Mouse (Mus musculus) neural tube, embryonic 12.5 days (tissue): ENCODE data around the gene Vat1. TPM values are rescaled to one million over a fixed set of nuclear protein-coding genes. Genes with fewer than 3 reads are reported as not detected.
A peak's percentile ranks its signal among the peaks of the same experiment; 100 is the strongest.

ENCODE experiments used
- ATAC-seq: fragments of 200-750 bp; cut with Nextera tagmentation; 2 replicates; pipeline ENCODE4 v1.8.0; 2017; ENCODE audit warnings: low read depth, mild to moderate bottlenecking, moderate TSS enrichment, moderate library complexity; ENCODE audit not compliant: low FRiP score
- H3K27ac ChIP-seq: fragments of 300-500 bp; sonication (generic); 2 replicates; pipeline ENCODE4 v1.5.1; 2016
- H3K27me3 ChIP-seq: fragments of 300-500 bp; sonication (generic); replicated peaks from 2 replicates; pipeline ENCODE4 v1.6.1; 2016; ENCODE audit warnings: mild to moderate bottlenecking
- H3K36me3 ChIP-seq: fragments of 300-500 bp; sonication (generic); 2 replicates; pipeline ENCODE4 v1.6.1; 2016; ENCODE audit warnings: mild to moderate bottlenecking
- H3K4me1 ChIP-seq: fragments of 300-500 bp; sonication (generic); 2 replicates; pipeline ENCODE4 v1.6.1; 2016
- H3K4me2 ChIP-seq: fragments of 300-500 bp; sonication (generic); replicated peaks from 2 replicates; pipeline ENCODE4 v1.6.1; 2016; ENCODE audit warnings: mild to moderate bottlenecking
- H3K4me3 ChIP-seq: fragments of 300-500 bp; sonication (generic); 2 replicates; pipeline ENCODE4 v1.5.1; 2016
- H3K9ac ChIP-seq: fragments of 300-500 bp; sonication (generic); 2 replicates; pipeline ENCODE4 v1.6.1; 2016; ENCODE audit warnings: mild to moderate bottlenecking
- H3K9me3 ChIP-seq: fragments of 300-500 bp; sonication (generic); 2 replicates; pipeline ENCODE4 v1.6.1; 2016; ENCODE audit warnings: mild to moderate bottlenecking
- WGBS: fragments of 180-500 bp; shearing (Covaris S2); methylation state at CpG from one replicate; pipeline ENCODE4 v1.1.7; 2016; 5-methylcytosine and 5-hydroxymethylcytosine counted together
- polyA plus RNA-seq: library from polyadenylated mRNA; unstranded; fragments of >200 nt; fragmentation: Nextera tagmentation; extraction: Ambion mirVana; gene quantifications from 2 replicates; pipeline ENCODE4 v1.2.1, GENCODE M21; 2016

Vat1 gene
- polyA plus RNA-seq, 1 experiment from 2014 or later: 71.6 TPM

DNA sequence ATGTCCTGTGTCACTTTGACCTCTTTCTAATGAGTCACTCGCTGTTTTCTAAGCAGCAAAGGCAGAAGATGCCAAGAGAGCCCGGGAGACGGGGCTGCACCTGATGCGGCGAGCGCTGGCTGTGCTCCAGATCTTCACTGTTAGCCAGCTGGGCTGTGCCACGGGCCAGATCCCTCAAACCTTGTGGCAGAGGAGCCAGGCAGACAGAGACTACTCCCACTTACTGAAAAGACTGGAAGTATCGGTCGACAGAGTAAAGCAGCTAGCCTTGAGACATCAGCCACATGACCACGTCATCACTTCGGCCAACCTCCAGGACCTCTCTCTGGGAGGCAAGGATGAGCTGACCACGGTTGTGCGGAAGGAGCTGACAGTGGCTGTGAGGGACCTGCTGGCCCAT, 32.6 kb downstream of the Vat1 start:
- H3K27ac ChIP-seq: no peak overlapping the region
- no peaks in the 10 kb centered on the region for H3K9me3 ChIP-seq
- no peak overlapping the region for H3K9ac ChIP-seq
- H3K4me2 ChIP-seq: no peak overlapping the region
- no peak for ATAC-seq
- no peaks in the 10 kb centered on the region for H3K4me1 ChIP-seq
- no peak overlapping the region for H3K4me3 ChIP-seq
- H3K27me3 ChIP-seq: no peaks in the 10 kb centered on the region
- WGBS: 93% methylated on average over 13 of the region's 13 CpGs
- peaks cover 66% of the 10 kb centered on the region for H3K36me3 ChIP-seq

- H3K27me3 ChIP-seq: no peaks in the 10 kb centered on the region
- H3K4me2 ChIP-seq: no peak overlapping the region
- H3K36me3 ChIP-seq: peaks cover 66% of the 10 kb centered on the region
- WGBS: 96% methylated on average over 9 of the region's 9 CpGs
- no peak overlapping the region for H3K27ac ChIP-seq
- no peaks in the 10 kb centered on the region for H3K9me3 ChIP-seq
- no peak overlapping the region for H3K4me3 ChIP-seq
- ATAC-seq: no peak
- no peak overlapping the region for H3K9ac ChIP-seq
- peaks cover 8% of the 10 kb centered on the region for H3K4me1 ChIP-seq
These were observed 34.7 kb downstream of the Vat1 start for GRCm38 (mm10) chr11:101431327-101431726.

DNA sequence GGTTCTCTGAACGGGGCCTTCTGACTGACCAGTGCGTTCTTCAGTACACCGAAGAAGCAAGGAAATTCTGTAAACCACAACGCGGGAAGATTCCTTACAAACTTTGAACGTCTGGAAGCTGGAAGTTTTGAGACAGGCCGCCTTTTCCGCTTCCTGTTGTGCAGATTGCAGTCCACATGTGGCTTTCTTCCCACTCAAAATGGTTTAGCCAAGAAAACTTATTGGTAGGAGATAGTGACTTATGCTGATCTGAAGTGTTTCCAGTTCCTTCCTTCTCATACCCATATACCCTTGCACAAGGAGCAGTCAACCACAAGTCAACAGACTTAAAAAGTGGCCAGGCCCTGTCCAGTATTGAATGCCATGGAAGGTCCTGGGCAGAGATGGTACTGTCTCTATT, 39.9 kb downstream of the Vat1 start:
- 70% methylated on average over 8 of the region's 8 CpGs for WGBS
- peak overlapping the region; percentile 95 for H3K4me2 ChIP-seq
- peak overlapping the region; percentile 85; the same call in 1 of the 2 replicates for H3K9ac ChIP-seq
- H3K27ac ChIP-seq: no peak overlapping the region
- H3K27me3 ChIP-seq: no peaks in the 10 kb centered on the region
- H3K4me1 ChIP-seq: peaks cover 26% of the 10 kb centered on the region
- peak overlapping the region; percentile 98; the same call in 1 of the 2 replicates for H3K4me3 ChIP-seq
- H3K36me3 ChIP-seq: peaks cover 22% of the 10 kb centered on the region
- ATAC-seq: no peak
- no peaks in the 10 kb centered on the region for H3K9me3 ChIP-seq

GRCm38 (mm10) chr11:101424925-101425813, 40.9 kb downstream of the Vat1 start, which contains the start of the genes Rundc1 and Ptges3l:
Gene Rundc1 (plus strand): TSS chr11:101425085.
Gene Ptges3l (minus strand): TSS chr11:101425333.
- Histone ChIP-seq H3K9me3 (no peaks in the 10 kb centered on the region), H3K4me1 (peaks cover 26% of the 10 kb centered on the region), H3K27me3 (no peaks in the 10 kb centered on the region), H3K4me3 (peak within 1 kb of the TSS; percentile 98), H3K36me3 (peaks cover 12% of the 10 kb centered on the region), H3K9ac (peak within 1 kb of the TSS; percentile 85), H3K27ac (peak within 1 kb of the TSS; percentile 57), H3K4me2 (peak within 1 kb of the TSS; percentile 95)
- under 1% methylated on average over 81 of the region's 81 CpGs for WGBS
- peak; percentile 95 for ATAC-seq

DNA sequence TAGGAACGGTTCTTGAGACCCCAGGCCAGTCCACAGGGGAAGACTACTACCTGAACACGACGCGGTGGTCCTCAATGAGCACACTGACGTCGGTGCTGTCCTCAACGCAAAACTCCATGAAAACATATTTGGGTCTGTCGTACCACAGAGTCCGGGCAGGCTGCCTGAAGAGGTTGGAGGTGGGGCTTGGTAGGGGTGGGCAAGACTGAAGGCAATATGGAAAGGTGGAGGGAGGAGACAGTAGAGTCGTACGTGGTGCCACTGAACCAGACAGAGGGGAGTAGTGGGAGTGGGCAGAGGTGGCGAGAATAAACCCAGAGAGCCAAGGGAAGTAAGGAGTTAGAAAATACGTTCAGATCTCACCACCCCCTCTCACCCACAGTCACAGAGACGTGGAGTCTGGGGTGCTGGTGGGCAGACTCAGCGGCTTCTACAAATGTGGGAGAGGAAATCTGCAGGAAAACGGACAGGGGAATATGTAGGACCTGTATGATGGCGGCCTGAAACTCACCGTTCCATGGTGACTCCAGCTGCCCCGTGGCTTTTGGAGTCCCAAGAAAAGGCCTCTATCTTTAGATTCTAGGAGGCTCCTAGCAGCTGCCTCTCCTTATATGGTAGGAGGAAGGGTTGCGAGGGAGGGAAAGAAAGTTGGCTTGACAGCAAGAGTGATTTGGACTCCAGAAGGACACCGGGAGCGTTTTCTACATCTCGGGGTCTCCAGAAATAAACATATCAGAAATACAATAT, 41.8 kb downstream of the Vat1 start, which contains the start of gene Gm27029:
Gm27029 (minus strand) TSS at position 692 of the 747 bp plus-strand sequence.
- 6% methylated on average over 23 of the region's 23 CpGs for WGBS
- peak within 1 kb of the TSS; percentile 85 for H3K9ac ChIP-seq
- H3K4me2 ChIP-seq: peak within 1 kb of the TSS; percentile 95
- H3K27ac ChIP-seq: peak within 1 kb of the TSS; percentile 57
- peak within 1 kb of the TSS; percentile 98 for H3K4me3 ChIP-seq
- H3K27me3 ChIP-seq: no peaks in the 10 kb centered on the region
- no peaks in the 10 kb centered on the region for H3K9me3 ChIP-seq
- H3K36me3 ChIP-seq: peaks cover 4% of the 10 kb centered on the region; the same call in 1 of the 2 replicates
- ATAC-seq: peak; percentile 67
- peaks cover 26% of the 10 kb centered on the region for H3K4me1 ChIP-seq

DNA sequence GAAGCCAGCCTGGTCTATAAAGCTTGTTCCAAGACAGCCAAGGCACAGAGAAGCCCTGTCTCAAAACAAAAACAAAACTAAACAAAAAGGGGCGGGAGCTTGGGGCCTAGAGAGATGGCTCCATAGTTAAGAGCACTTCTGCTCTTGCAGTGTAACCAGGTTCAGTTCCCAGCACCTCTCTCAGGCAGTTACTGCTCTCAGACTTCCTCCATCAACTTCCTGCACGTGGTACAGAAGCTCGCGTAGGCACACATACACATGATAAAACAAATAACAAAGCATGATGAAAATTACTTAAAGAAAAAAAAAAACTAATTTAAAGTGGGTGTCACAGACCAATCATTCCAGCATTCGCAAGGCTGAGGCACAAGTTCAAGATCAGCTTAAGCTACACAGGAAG, 45.9 kb downstream of the Vat1 start:
- Histone ChIP-seq H3K36me3 (no peaks in the 10 kb centered on the region), H3K4me3 (no peak overlapping the region), H3K27me3 (no peaks in the 10 kb centered on the region), H3K9me3 (no peaks in the 10 kb centered on the region), H3K4me1 (peaks cover 14% of the 10 kb centered on the region), H3K9ac (no peak overlapping the region), H3K4me2 (no peak overlapping the region), H3K27ac (no peak overlapping the region)
- 87% methylated on average over 5 of the region's 5 CpGs for WGBS
- no peak for ATAC-seq

GRCm38 (mm10) chr11:101419610-101420009, 46.4 kb downstream of the Vat1 start:
- Histone ChIP-seq H3K27me3 (no peaks in the 10 kb centered on the region), H3K4me3 (no peak overlapping the region), H3K27ac (no peak overlapping the region), H3K4me1 (peaks cover 14% of the 10 kb centered on the region), H3K4me2 (no peak overlapping the region), H3K9ac (no peak overlapping the region), H3K36me3 (0 out of 2 replicates have a peak, but pooled peaks cover 1% of the 10 kb centered on the region), H3K9me3 (no peaks in the 10 kb centered on the region)
- 23% methylated on average over 3 of the region's 3 CpGs for WGBS
- ATAC-seq: no peak

- H3K4me2 ChIP-seq: no peak overlapping the region
- peaks cover 3% of the 10 kb centered on the region; the same call in 1 of the 2 replicates for H3K36me3 ChIP-seq
- WGBS: 65% methylated on average over 6 of the region's 6 CpGs
- no peaks in the 10 kb centered on the region for H3K9me3 ChIP-seq
- no peak for ATAC-seq
- H3K27ac ChIP-seq: no peak overlapping the region
- H3K27me3 ChIP-seq: no peaks in the 10 kb centered on the region
- H3K4me3 ChIP-seq: no peak overlapping the region
- no peak overlapping the region for H3K9ac ChIP-seq
- H3K4me1 ChIP-seq: peaks cover 7% of the 10 kb centered on the region
These were observed 47.0 kb downstream of the Vat1 start for GRCm38 (mm10) chr11:101418991-101419390.

- Histone ChIP-seq H3K9me3 (no peaks in the 10 kb centered on the region), H3K27me3 (no peaks in the 10 kb centered on the region), H3K4me3 (peak within 1 kb of the TSS; percentile 75), H3K36me3 (peaks cover 20% of the 10 kb centered on the region), H3K9ac (peak within 1 kb of the TSS; percentile 83), H3K27ac (no peak within 1 kb of the TSS), H3K4me2 (peak within 1 kb of the TSS; percentile 70), H3K4me1 (peaks cover 6% of the 10 kb centered on the region)
- under 1% methylated on average over 45 of the region's 45 CpGs for WGBS
- ATAC-seq: peak; percentile 85
These were observed 48.8 kb downstream of the Vat1 start, which contains the start of gene Aarsd1 for GRCm38 (mm10) chr11:101417101-101417855. Gene Aarsd1 (minus strand): TSS chr11:101417615.

DNA sequence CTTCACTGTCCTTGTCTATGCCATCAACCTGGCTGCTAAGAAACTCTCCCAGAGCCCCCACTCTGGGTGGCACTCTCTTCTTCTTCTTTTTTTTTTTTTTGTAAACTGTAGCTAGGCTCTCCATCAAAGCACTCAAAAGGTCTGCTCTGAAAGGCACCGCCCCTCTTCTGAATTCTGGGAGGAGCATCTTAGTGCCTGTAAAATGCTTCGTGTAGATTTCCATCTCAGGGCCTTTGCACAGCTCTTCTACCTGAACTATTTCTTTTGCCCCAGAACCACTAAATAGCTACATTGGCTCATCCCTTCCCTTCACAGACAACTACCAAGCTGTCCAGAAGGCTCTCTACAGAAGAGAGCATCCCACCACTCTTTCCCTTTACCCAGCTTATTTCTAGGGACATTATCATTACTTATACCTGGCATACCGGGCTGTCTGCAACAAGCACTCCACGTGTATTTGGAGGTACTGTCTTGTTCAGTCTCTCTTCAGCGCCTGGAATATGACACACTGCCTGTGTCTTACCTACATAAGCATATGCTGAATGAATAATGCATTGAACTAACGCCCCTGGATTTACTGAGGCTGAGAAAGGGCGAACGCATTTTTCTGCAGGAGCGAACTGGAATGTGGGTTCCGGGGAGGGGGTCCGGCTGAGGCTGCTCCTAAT, 49.5 kb downstream of the Vat1 start:
- WGBS: 2% methylated on average over 11 of the region's 11 CpGs
- peaks cover 6% of the 10 kb centered on the region for H3K4me1 ChIP-seq
- peak overlapping the region; percentile 83 for H3K9ac ChIP-seq
- H3K4me2 ChIP-seq: peak overlapping the region; percentile 70
- peak; percentile 44; the same call in 1 of the 2 replicates for ATAC-seq
- no peaks in the 10 kb centered on the region for H3K9me3 ChIP-seq
- peak overlapping the region; percentile 75 for H3K4me3 ChIP-seq
- H3K36me3 ChIP-seq: peaks cover 27% of the 10 kb centered on the region
- no peak overlapping the region for H3K27ac ChIP-seq
- H3K27me3 ChIP-seq: no peaks in the 10 kb centered on the region

GRCm38 (mm10) chr11:101415306-101415705, 50.7 kb downstream of the Vat1 start:
- no peak overlapping the region for H3K4me3 ChIP-seq

More at GRCm38 (mm10) chr11:101415306-101415705, 50.7 kb downstream of the Vat1 start:
- H3K4me2 ChIP-seq: no peak overlapping the region
- ATAC-seq: no peak
- no peak overlapping the region for H3K9ac ChIP-seq
- H3K27ac ChIP-seq: no peak overlapping the region
- no peaks in the 10 kb centered on the region for H3K9me3 ChIP-seq
- WGBS: 88% methylated on average over 2 of the region's 2 CpGs
- no peaks in the 10 kb centered on the region for H3K27me3 ChIP-seq
- H3K4me1 ChIP-seq: peaks cover 6% of the 10 kb centered on the region
- H3K36me3 ChIP-seq: peaks cover 39% of the 10 kb centered on the region
